Mouse (Mus musculus) kidney, adult 2 months (tissue): ENCODE data around the gene Cxcl14.

Source experiments
- CTCF ChIP-seq: fragments of 200-500 bp; conservative IDR thresholded peaks from 2 replicates; pipeline ENCODE4 v1.5.1; 2011; ENCODE audit warnings: low read depth, mild to moderate bottlenecking, control low read depth, low read length, moderate library complexity, mixed read lengths; ENCODE audit not compliant: insufficient read depth, insufficient read length
- POLR2A ChIP-seq: fragments of 200-500 bp; IDR thresholded peaks from one replicate; pipeline ENCODE4 v1.6.1; 2011; ENCODE audit warnings: low read depth, low read length, control low read depth

GRCm38 (mm10) chr13:56295943-56296658, at the start of gene Cxcl14:
- TF ChIP-seq CTCF (no peak), POLR2A (no peak)
